Mouse (Mus musculus) 416B (cell line): Measurements from ENCODE around the gene Gm20388.

Experiments
- DNase-seq: peaks from one replicate; pipeline ENCODE4 v3.0.0; 2011; ENCODE audit warnings: low read depth

The Gm20388 gene

GRCm38 (mm10) chr8:121122368-121122767 lies 1211.7 kb downstream of the Gm20388 start:
- DNase-seq = no peak

GRCm38 (mm10) chr8:121123113-121123512 lies 1212.5 kb downstream of the Gm20388 start:
- no peak for DNase-seq

GRCm38 (mm10) chr8:121124547-121125239 lies 1214.1 kb downstream of the Gm20388 start:
- DNase-seq = no peak

GRCm38 (mm10) chr8:121125311-121125876 lies 1214.8 kb downstream of the Gm20388 start:
- DNase-seq = no peak

GRCm38 (mm10) chr8:121126191-121126590 lies 1215.5 kb downstream of the Gm20388 start:
- DNase-seq = no peak

GRCm38 (mm10) chr8:121126694-121127093 lies 1216.1 kb downstream of the Gm20388 start:
- DNase-seq = no peak

GRCm38 (mm10) chr8:121127291-121127701 lies 1216.7 kb downstream of the Gm20388 start:
- DNase-seq = no peak

GRCm38 (mm10) chr8:121127756-121128375 lies 1217.2 kb downstream of the Gm20388 start, which contains the start of gene Foxl1:
TSS of gene Foxl1 (plus strand) at chr8:121127940.
- no peak for DNase-seq

- no peak for DNase-seq
Measured at GRCm38 (mm10) chr8:121128531-121129264, 1218.1 kb downstream of the Gm20388 start.

GRCm38 (mm10) chr8:121129265-121129940 lies 1218.8 kb downstream of the Gm20388 start:
- DNase-seq = no peak

GRCm38 (mm10) chr8:121130522-121130921 lies 1219.9 kb downstream of the Gm20388 start:
- peak; percentile 25 for DNase-seq

- DNase-seq = no peak
Measured at GRCm38 (mm10) chr8:121132961-121133513, 1222.4 kb downstream of the Gm20388 start.

GRCm38 (mm10) chr8:121134102-121134501 lies 1223.5 kb downstream of the Gm20388 start:
- no peak for DNase-seq

- DNase-seq = no peak
Measured at GRCm38 (mm10) chr8:121134512-121134911, 1223.9 kb downstream of the Gm20388 start.

GRCm38 (mm10) chr8:121136856-121137255 lies 1226.2 kb downstream of the Gm20388 start:
- no peak for DNase-seq

GRCm38 (mm10) chr8:121145457-121146134 lies 1235.0 kb downstream of the Gm20388 start:
- peak; percentile 40 for DNase-seq

GRCm38 (mm10) chr8:121148573-121149083 lies 1238.0 kb downstream of the Gm20388 start:
- no peak for DNase-seq

- DNase-seq = no peak
Measured at GRCm38 (mm10) chr8:121152394-121152793, 1241.8 kb downstream of the Gm20388 start.

- peak; percentile 23 for DNase-seq
Measured at GRCm38 (mm10) chr8:121156990-121157491, 1246.4 kb downstream of the Gm20388 start.

GRCm38 (mm10) chr8:121158812-121159211 lies 1248.2 kb downstream of the Gm20388 start:
- no peak for DNase-seq

- no peak for DNase-seq
Measured at GRCm38 (mm10) chr8:121161437-121161836, 1250.8 kb downstream of the Gm20388 start.
